Mouse (Mus musculus): ENCODE data around the gene Gas2l3.

The Gas2l3 gene

DNA sequence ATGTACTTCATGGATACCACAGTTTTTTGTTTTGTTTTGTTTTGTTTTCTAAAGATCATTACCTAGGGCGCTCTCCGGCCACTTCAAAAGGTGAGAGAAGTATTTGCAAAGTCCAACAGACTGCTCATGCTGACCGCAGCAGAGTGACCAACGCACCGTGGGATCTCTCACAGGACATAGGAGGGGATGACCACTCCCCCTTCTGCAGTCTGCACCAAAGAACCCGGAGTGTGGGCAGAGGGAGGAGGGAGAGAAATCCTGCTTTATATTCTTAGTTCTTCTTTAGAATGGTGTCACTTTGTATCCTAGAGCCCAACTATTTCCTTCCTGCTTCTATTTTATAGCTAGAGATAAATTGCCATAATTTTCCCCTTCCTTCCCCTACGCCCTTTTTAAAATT lies 48.4 kb downstream of the Gas2l3 start:
- no peak for DNase-seq (ENCODE audit: low spot score)

DNA sequence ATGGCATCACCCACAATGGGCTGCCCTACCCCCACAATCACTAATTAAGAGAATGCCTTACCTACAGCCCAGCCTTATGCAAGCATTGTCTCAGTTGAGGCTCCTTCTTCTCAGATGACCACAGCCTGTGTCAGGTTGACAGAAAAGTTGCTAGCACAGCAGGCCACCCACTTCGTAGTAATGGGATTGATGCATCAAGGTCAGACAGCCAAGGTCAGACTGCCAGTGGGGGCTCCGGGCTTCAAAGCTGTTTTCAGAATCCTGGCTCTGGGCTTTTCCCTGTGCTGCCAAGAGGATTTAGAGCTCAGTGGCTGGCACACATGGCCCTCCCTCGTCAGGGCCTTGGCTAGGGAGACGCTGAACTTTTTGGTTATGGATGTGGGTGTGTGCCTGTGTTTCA lies 51.1 kb downstream of the Gas2l3 start:
- no peak for DNase-seq (ENCODE audit: low spot score)

DNA sequence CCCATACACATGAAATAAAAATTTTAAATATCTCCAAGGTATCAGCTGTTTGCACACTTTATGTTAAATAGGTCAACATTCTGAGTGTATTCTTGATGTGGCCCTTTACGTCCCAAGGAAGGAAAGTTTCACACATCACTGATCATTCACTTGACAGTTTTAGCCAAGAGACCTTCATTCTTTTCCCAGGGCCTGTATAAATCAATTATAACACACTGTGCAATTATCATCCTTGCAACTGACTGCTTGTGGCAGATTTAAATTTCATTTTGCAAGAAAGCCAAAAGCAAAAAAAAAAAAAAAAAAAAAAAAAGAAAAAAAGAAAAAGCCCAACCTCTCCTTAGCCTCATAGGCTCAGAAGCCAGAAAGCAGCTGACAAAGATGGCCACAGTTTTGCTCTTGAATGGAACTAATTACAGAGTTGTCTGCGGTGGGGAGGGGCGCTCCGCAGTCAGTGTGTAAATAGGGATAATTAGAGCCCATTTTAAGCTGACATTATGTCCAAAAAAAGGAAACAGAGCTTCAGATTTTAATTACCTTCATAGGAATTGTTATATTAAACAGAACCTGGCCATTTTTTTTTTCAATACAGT lies 52.1 kb downstream of the Gas2l3 start:
- DNase-seq (ENCODE audit: low spot score), result no peak

DNA sequence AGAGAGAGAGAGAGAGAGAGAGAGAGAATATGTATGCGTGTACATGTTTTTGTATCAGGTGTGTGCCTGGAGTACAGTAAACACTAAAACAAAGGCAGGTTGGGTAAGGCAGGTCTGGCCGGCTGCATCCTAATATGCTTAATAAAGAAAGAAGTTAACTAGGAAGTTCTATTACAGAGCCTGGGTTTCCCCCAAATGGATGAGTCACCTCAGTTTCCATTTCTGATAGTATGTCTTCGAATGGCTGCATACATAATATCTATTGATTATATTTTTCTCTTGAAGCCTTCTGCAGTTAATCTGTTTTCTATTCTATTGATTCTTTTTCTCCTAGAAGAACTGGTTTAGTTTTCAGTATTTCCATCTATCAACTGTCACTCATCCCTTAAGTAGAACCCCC lies 57.3 kb downstream of the Gas2l3 start:
- DNase-seq (ENCODE audit: low spot score), result no peak

DNA sequence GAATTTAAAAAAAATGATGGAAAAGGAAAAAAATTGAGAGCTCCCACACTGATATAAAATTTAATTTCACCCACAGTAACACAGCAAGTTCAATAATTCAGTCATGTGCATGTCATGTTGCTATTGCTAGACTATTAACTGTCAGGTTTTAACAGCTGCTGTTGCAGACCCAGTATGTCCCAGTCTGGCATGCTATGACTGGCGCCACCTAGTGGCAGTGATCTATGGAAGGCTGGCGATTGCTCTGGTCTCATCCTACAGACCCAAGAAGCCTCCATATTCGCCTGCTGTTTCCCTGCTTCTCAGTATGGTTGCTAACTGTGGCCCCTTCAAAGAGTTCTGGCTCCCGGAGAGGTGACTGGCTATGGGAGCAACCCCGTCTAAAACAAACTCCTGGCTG lies 60.3 kb downstream of the Gas2l3 start:
- DNase-seq (ENCODE audit: low spot score), result peak; percentile 85

DNA sequence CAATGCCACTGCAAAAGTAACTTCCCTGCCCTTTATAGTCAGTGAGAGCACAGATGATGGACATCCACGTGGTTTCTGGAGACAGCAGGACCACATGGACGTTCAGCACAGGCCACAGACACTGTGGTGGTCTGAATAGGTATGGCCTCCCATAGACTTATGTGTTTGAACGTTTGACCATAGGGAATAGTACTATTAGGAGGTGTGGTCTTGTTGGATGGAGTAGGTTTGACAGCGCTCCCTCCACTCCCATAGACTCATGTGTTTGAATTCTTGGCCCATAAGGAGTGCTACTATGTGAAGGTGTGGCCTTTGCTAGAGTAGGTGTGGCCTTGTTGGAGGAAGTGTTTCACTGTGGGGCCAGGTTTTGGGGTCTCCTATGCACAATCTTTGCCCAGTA lies 66.0 kb downstream of the Gas2l3 start:
- no peak for DNase-seq (ENCODE audit: low spot score)

DNA sequence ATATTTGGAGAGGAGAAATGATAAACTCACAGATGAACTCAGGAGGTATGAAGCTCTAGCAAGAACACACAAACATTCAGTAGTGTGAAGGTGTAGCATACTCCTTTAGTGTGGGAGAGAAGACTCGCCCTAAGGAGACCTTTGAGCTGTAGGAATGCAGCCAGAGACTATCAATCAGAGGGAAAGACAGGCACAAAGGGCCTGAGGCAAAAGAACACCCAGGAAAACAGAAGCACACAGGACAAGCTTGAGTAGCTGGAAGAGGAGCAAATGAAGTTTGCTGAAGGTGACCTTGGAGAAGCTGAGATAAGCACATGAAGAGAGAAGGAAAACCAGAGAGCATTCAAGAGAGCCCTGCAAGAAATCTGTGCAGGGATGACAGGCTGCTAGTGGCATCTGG lies 73.7 kb downstream of the Gas2l3 start:
- DNase-seq (ENCODE audit: low spot score), result no peak

DNA sequence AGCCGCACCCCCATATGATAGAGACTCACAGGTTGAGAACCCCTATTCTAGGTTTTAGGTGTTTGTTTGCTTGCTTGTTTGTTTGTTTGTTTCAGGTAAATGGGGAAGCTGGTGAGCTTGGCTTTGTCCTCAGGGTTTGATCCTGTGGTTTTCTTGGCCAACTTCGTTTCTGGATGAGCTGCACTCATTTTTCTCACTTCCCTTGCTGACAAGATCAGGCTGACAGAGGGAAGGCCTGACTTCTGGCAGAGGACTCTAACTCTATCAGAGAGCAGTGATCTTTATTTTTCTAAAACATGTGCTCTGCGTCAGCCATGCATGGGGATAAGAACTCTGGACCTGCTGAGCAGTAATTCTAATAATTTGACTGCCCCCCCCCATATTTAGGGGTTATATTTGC lies 84.8 kb downstream of the Gas2l3 start:
- no peak for DNase-seq (ENCODE audit: low spot score)
